Mouse (Mus musculus): Measurements from ENCODE around the gene Nacc1.
"Not testable (repeated sequence)": the region's sequence is repeated elsewhere in the genome, so short reads cannot be mapped to it uniquely, and the experiment has no call there.

Nacc1 gene

DNA sequence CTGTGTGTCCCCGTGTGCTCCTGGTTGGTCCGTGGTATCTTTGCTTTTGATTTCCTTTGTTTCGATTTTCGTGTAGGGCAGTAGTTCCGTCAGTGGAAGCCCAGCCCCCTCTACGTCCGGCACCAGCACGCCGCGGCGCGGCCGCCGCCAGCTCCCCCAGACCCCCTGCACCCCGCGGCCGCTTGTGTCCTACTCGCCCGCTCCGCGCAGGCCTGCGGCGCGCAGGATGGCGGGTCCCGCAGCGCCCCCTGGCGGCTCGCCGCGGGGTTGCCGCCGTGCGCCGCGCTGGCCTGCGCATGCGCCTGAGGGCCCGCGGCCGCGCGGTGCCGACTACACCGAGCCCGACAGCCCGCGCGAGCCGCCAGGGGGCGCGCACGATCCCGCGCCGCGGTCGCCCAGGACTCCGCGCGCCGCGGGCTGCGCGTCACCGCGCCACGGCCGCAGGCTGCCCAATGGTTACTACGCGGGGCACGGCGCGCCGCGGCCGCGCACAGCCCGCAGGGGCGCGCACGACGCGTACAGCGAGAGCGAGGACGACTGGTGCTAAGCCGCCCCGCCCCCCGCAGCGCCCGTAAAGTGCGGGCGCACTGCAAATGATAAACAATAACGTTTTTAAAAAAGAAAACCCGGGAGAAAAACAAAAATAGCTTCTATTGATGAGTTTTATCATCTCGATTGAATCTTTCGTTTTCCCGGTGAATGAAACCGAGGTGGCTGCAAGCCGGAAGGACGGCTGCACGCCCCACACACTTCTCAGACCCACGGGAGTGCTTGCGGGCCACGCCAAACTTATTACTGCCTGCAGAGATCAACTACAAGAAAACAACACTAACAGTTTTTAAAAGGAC is 48.3 kb downstream of the Nacc1 start:
- DNase-seq: peak; percentile 94

DNA sequence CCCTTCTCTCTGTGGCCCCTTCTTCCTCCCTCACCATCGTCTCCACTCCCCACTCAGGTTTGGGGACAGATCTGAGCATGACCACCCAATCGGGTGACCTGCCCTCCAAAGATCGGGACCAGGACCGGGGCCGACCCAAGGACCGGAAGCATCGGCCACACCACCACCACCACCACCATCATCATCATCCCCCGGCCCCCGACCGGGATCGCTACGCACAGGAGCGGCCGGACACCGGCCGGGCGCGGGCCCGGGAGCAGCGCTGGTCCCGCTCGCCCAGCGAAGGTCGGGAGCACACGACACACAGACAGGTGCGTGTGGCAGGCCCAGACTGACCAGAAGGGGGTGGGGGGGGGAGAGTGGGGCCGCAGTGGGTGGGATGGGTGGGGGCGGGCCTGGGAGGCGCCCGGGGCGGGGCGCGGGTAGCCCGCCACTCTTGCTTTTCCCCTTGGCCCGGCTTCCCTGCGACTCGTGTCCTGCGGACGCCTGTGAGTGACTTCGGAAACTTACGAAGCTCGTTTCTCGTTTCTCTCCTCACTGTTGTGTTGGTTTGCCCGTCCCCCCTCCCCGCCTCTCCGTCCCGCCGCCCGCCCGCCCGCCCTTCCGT is 49.0 kb downstream of the Nacc1 start:
- peak; percentile 59 for DNase-seq

GRCm38 (mm10) chr8:84637946-84638554 is 49.6 kb downstream of the Nacc1 start:
- DNase-seq: no peak

DNA sequence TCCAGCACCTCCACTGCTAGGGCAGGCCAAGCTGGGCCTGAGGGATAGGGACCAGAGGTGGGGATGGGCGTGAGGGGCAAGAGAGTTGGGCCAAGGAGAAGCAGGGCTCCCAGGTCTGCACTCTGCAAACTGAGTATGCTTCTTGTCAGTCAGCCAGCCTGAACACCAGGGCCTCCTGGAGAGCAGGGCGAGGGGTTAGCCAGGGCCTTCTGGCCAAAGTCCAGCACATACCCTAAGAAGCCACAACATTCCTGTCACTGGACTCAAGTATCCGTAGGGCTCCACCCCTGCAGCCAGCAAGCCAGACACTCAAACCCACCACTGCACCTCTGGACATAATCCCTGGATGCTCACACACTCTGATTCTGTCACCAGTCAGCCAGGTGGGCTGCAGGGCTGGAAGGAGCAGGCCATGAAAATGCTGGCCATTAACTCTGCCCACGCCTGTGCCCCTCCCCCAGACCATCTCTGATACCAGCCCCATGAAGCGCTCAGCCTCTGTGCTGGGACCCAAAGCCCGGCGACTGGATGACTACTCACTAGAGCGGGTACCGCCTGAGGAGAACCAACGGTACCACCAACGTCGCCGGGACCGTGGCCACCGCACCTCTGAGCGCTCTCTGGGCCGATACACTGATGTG is 51.5 kb downstream of the Nacc1 start:
- peak; percentile 63 for DNase-seq

DNA sequence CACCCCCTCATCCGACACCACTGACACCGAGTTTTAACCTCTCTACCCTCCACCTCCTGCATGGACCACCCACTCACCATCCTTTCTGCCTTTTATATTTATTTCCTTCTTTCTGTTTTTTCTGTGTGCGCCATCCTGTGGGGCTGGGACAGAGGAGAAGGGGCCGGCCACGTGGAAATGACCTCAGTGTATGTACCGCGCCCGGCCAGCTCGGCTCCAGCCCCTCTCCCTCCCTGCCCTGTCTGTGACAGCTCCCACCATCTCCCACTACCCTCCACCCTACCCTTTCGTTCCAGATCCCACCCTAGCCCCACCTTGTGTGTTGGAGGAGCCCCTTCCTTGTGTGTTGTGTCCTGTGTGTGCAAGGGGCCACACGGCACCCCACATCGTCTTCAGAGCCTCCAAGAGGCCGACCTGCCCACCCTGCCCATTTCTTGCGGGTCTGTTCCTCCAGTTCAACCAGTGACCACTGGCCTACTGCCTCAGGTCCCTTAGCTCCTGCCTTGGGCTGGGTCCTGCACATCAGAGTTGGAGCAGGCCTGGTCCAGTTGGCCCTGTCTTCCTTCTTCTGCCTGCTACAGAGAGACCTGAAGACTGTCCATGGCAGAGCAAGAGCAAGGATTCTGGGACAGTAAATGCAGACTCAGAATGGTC is 52.1 kb downstream of the Nacc1 start:
- DNase-seq: no peak

DNA sequence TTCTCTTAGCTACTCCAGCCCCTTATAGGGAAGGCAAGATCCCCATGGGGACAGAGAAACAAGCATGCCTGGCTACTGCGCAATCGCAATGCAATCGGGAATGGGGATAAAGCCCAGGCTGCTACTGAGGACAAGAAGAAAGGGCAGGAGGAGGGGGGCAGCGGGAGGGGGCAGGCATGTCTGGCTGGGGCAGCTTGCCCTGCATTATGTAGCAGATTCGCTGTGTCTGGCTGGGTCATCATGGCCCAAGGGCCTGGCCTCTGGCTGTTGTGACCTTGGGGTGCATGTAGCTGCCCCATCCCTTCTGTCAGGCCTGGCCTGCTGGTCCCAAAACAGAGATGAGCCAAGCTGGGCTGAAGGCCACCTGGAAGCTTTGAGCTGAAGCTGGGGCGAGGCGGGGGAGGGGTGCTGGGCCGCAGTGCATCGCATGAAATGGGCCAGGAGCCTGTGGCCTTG is 52.8 kb downstream of the Nacc1 start:
- peak; percentile 97 for DNase-seq

GRCm38 (mm10) chr8:84633841-84634584 is 53.6 kb downstream of the Nacc1 start:
- no peak for DNase-seq

- DNase-seq: no peak
Observed at GRCm38 (mm10) chr8:84631813-84632212, 55.8 kb downstream of the Nacc1 start.

GRCm38 (mm10) chr8:84630145-84630544 is 57.5 kb downstream of the Nacc1 start:
- no peak for DNase-seq

DNA sequence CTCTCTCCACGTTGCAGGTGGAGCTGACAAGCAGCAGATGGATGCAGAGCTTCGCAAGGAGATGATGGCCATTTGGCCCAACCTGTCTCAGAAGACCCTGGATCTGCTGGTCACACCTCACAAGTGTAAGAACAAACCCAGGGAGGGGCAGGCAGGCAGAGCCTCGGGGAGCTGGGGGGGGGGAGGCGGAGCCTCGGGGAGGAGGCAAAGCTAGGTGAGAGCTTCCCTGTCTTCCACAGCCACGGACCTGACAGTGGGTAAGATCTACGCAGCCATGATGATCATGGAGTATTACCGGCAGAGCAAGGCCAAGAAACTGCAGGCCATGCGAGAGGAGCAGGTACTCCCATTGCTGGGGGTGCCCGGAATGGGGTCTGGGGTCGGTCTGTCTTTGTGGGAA is 58.1 kb downstream of the Nacc1 start:
- no peak for DNase-seq

DNA sequence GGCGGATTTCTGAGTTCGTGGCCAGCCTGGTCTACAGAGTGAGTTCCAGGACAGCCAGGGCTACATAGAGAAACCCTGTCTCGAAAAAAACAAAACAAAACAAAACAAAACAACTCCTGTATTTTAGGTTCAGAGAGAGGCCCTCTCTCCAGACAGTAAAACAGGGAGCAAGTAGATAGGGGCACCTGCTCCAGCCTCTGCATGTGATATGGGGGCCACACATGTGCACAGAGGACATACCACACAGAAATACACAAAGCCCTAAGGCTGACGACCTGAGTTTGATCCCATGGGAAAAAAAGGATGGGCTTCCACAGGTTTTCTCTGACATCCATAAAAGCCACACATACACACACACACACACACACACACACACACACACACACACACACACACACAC is 64.2 kb downstream of the Nacc1 start:
- DNase-seq: not testable (repeated sequence)

- no peak for DNase-seq
Observed at GRCm38 (mm10) chr8:84621102-84621625, 66.5 kb downstream of the Nacc1 start.

All from cerebellum, adult 11 months (tissue).